Mouse (Mus musculus) embryo, embryonic 9.5 days (tissue): ENCODE data around the gene Tmbim1.
"Not testable (repeated sequence)": the region's sequence is repeated elsewhere in the genome, so short reads cannot be mapped to it uniquely, and the experiment has no call there.

ENCODE experiments used
- DNase-seq: peaks from one replicate; pipeline ENCODE4 v3.0.0-alpha.2; 2017; ENCODE audit errors: extremely low spot score

The Tmbim1 gene

GRCm38 (mm10) chr1:74329899-74330431 is 24.5 kb upstream of the Tmbim1 start:
- no peak for DNase-seq

GRCm38 (mm10) chr1:74326916-74327315 is 21.5 kb upstream of the Tmbim1 start:
- not testable (repeated sequence) for DNase-seq

GRCm38 (mm10) chr1:74321396-74321795 is 16.0 kb upstream of the Tmbim1 start:
- no peak for DNase-seq

GRCm38 (mm10) chr1:74318711-74319110 is 13.3 kb upstream of the Tmbim1 start:
- DNase-seq = no peak

GRCm38 (mm10) chr1:74316114-74316827 is 10.8 kb upstream of the Tmbim1 start:
- DNase-seq = no peak

- no peak for DNase-seq
Observed at GRCm38 (mm10) chr1:74314796-74315195, 9.4 kb upstream of the Tmbim1 start.

- peak; percentile 70 for DNase-seq
Observed at GRCm38 (mm10) chr1:74313049-74313692, 7.7 kb upstream of the Tmbim1 start.

- no peak for DNase-seq
Observed at GRCm38 (mm10) chr1:74309767-74310166, 4.3 kb upstream of the Tmbim1 start.

GRCm38 (mm10) chr1:74308001-74308964 is 2.9 kb upstream of the Tmbim1 start:
- no peak for DNase-seq

GRCm38 (mm10) chr1:74307146-74307545 is 1.7 kb upstream of the Tmbim1 start:
- no peak for DNase-seq

- no peak for DNase-seq
Observed at GRCm38 (mm10) chr1:74304946-74305345, 476 bp downstream of the Tmbim1 start.

GRCm38 (mm10) chr1:74304339-74304790 is 1.1 kb downstream of the Tmbim1 start:
- DNase-seq = no peak

GRCm38 (mm10) chr1:74303509-74304338 is 1.7 kb downstream of the Tmbim1 start:
- peak; percentile 74 for DNase-seq

- DNase-seq = no peak
Observed at GRCm38 (mm10) chr1:74302835-74303234, 2.6 kb downstream of the Tmbim1 start.

- DNase-seq = no peak
Observed at GRCm38 (mm10) chr1:74302229-74302628, 3.2 kb downstream of the Tmbim1 start.

GRCm38 (mm10) chr1:74300347-74301110 is 4.9 kb downstream of the Tmbim1 start:
- no peak for DNase-seq

GRCm38 (mm10) chr1:74298996-74299395 is 6.4 kb downstream of the Tmbim1 start:
- DNase-seq = no peak

GRCm38 (mm10) chr1:74298157-74298750 is 7.2 kb downstream of the Tmbim1 start:
- DNase-seq = no peak

GRCm38 (mm10) chr1:74297269-74297668 is 8.2 kb downstream of the Tmbim1 start:
- no peak for DNase-seq

- no peak for DNase-seq
Observed at GRCm38 (mm10) chr1:74296477-74296876, 8.9 kb downstream of the Tmbim1 start.
